Mouse (Mus musculus): ENCODE measurements at regions not wholly inside any gene's neighbourhood (a gene's known extent, or its start where the extent isn't known, plus 50 kb on each side); places are given as distances from the start of the nearest gene placed in this dataset.

DNA sequence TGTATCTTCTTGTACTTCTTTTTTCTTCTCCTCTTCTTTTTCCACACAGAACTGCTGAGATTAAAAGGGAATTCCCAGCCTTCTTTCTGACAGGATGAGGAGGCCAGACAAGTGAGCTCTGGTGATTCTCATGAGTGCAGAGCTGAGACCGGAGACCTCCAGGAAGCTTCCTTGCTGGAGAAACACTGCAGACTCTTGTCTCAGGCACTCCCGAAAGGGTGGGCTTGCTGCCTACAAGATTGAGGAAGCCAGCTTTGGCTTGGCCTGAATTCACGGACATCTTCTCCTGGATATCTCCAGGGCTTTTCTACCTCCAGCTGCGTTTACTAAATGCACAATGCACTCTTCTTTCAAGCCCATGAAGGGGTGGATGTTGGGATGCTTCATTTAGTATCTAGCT lies 226.0 kb downstream of the Csl start:
- DNase-seq, result no peak

DNA sequence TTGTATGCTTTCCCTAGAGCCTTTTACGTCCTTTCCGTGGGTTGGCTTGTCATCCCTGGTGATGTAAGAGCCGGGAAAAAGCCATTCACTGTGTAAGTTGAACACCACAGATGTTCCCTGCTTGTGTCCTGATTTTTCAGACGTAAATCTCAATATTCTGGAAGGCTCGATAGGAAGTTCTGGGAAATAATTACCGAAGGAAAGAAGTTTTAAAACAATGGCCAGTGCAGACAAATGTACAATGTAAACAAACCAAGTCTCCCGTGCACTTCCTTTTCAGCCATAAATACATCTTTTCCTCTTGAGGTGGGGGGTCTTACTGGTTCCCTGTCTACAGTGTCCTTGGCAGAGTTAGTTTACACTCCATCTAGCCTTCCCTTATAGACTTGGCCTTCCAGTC lies 225.2 kb downstream of the Csl start:
- DNase-seq, result no peak

DNA sequence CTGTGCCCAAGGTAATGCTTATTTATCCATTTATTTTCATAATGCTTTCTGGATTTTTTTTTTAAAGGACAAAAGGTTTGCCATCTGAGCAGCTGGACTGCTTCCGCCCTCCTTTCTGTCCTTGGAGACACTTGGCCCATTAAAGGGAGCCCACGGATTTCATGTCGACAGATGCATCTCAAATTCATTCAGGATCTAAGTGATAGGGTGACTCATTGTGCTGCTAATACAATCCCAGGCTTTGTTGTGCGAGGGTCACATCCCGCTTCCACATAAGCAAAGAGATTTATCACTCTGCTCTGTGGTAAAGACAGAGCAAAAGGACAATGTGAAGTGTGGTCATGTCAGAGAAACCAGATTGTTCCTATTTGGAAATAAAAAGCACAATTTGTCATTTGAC lies 220.8 kb downstream of the Csl start:
- DNase-seq, result no peak

DNA sequence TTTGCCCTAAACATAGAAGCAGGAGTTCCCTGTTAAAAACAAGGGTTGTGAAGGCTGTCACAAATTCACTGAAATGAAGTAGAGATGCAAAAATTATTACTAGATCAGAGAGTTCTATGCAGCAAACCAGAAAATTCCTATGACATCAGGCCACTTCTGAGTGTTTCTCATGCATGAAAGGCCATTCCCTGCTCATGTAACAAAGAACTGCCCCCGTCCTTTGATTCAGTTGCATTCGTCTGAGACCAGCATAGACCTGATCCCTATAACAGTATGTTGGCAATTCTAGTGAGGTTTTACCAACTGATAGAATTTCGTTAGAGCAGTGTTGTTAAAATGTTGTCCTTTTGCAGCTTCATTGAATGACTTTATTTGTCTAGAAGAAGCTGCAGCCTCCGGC lies 207.1 kb downstream of the Csl start:
- DNase-seq, result no peak

DNA sequence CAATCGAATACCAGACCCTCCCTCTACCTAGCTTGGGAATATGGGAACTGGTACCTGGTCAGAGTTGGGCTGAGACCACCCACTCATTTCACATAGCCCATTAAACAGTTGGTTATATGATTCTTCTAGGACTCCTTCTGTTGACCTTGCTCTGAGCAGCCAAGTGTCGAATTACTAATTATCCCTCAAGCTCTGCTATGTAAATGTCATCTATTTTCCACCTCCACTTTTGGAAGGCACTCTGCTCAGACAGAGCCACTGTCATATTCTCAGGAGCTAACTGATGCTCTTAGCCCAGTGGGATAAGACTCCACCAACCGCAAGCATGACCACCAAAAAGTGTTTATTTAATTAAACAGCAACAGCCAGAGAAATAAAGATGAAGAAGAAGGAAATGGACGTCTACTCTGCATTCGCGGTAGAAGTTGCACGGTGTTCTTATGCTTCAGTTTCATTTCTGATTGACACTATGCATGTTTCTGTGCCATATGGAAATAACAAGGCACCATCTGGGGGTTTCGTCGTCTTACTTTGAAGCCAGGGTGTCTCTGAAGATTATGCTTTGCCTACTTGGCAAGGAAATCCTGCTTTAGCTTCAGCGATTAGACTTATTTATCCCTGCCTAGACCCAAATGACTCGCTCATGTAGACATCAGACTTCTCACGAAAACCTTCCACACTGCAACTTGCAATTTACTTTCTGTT lies 206.5 kb downstream of the Csl start:
- DNase-seq, result no peak

DNA sequence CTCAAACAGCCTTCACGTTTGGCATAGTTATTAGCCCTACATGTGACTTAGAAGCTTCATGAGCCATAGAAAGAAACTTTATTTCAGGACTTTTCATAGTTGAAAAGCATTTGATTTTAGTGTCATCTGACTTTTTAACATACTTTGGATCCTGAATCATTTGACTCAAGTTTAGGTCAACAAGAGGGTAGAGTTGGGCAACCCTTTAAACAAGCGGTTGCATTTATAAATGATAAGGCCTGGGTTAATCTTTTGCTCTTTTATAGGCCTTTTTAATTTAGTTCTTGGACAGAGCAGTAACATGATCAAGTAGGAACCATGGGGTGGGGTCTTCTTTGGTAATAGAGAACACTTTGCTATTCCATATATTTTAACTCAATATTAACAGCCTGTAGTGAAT lies 204.4 kb downstream of the Csl start:
- no peak for DNase-seq

DNA sequence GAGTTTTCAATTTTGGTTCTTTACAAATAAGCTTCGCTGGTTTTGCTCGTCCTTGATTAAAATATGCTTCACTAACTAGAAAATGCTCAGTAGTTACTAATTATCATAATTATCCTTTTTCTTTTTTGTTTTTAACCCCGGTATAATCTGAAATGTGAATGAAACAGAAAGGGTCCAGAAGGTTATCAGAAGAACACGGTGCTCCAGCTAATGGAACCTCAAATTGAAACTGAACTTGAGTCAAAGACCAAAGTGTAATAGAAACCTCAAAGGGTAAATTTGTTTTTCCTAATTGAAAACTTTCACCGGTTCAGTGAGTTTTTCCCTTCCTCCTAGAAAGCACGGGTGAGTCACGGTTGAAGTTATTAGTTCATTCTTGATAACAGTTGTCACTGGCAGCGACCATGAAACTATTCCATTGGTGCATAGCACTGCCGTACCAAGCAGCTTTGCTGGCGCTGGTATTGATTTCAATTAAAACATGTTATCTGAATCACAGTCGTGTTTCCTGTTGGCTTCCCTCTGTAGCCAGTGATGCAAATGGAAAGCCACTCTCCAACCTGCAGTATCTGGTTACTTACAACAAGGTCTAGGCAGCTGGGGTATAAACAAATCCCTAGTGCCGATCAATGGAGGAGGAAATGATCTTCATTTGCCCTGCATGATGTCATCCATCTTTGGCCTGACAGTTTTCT lies 203.7 kb downstream of the Csl start:
- DNase-seq, result no peak

DNA sequence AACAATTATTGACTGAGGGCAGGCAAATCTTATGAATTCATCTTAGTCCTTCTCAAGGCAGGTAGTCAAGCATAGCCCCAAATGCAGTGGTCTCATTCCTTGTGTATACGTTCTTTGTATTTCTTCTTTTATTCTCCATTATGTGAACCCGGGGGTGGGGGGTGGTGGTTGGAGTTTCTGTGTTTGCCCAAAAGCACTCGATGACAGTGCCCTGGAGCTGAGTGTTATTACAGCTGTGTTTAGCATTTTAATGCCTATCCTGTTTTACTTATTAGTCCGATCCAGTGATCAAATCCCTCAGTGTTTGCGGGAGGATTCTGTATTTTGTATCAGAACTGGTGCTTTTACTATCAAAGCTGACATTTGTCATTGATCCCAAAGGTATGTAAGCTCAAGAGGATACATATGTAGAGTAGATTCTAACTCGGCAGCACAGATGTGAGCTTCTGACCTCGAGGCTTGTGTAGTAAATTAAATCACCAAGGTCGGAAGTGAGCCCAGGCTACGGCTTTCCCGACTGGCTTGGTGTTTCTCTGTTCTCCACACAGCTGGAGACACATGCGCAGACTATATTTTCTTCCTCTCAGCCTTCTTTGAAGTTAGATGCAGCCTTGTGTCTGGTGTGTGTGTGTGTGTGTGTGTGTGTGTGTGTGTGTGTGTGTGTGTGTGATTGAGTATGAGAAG lies 203.0 kb downstream of the Csl start:
- DNase-seq, result no peak

DNA sequence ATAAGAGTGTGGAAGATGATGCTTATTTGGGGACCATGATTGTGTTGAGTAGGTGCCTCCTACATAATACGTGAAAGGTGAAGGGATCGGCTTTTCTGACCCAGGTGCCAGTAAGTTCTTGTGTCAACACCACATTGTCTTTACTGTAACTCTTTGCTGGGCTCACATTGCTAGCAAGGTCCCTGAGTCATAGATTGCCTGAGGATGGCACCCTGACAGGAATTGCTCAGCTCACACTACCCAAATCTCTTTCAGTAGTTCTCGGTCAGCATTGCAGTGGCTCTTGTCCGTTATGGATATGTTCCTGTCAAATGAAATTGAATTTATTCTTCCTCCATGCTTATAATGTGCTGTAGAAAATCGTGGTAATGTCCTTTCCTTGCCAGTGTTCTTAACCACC lies 200.8 kb downstream of the Csl start:
- DNase-seq, result no peak

DNA sequence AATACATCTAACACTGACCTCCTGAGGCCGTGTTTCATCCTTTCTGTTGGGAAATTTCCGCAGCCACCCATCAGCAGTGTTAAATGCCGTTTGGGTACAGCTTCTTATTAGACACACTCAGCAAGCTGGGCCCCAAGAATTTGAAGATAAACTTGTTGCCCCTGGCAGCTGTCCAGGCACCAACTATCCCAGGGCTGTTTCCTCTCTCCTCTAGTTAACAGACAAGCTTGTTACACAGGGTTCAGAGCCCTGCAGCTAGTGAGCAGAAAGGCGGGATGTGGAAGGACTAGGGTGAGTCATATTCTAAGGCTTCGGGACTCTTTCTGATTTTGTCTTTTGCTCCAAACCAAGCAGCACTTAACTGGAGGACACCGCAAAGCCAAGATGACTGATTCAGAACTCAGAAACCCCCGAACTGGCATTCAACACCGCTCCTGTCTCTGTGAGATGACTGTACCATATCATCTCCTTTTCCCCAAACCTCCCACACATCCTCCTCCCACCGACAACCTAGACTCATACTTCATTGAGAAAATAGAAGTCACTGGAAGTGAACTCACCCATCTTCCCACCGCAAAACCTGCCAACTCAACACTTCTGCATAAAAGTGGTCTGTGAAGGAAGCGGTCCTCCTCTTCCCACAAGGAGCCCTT lies 198.2 kb downstream of the Csl start:
- DNase-seq, result peak; percentile 46

DNA sequence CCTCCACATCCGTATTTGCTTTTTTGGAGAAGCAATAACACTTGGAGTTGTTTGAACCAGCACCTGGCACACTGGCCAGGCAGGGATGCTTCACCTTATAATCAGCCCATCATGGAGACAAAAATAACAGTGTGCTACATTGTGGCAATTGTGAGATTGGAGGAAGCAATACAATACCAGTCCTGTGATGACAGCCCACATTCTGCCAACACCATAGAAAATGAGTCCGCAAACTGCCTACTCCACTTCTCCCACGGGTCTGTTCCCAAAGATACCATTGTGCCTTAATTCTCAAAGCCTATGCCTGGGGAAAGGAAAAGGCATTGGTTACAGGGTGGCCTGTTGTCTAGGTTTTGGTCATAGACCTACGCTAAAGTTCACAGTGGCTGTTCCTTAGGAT lies 194.9 kb downstream of the Csl start:
- DNase-seq, result no peak

DNA sequence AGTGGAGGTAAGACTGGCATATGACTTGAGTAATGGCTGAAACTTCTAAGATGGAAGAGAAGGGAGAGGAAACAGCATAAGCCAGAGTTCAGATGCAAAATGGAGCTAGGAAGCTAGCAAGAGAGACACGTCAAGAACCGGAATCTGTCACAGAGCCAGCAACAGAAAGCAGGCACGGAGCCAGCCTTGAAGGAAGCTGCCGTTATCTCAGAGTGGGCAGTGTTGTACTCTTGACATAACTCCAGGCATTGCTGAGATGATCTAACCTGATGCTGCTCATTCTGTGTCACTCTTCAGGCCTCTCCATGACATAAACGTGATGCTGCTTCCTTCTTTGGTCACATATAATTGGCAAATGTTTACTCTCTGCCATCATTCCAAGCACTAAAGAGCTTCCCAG lies 191.0 kb downstream of the Csl start:
- DNase-seq, result peak; percentile 73

DNA sequence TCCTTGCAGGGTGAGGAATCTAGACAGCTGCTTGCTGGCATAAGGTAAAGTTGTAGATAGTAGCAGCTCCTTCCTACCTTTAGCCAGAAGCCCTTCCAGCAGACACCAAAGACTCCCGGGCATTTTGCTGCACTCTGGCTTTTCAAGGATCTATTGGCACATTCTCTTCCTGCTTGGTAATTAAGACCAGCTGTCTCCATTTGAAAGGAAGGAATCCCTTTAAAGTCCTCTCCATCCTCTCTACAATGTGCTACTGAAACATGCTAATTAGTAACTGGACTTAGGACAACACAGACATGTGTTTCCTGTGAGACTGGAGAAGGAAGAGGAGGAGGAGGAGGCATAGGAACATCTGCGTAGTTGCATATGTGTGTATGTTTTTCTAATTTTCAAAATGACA lies 189.3 kb downstream of the Csl start:
- peak; percentile 9 for DNase-seq

DNA sequence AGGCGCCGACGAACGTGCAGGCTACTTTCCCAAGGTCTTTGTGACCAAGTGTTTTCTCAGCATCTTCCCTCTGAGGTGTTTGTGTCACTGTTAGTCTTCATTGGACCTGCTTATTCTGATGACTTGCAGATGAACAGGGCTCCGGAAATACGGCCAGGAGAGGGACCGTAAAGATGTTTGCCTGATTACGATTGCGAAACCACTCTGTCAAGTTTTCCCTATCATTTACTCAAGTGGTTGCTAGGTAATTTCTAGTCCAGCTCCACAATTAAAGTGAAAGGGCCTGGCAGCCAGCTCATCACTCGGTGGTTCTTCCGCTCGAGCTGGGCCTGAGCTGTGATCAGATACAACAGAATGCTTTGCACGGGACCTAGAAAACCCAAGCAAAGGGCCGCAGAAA lies 185.5 kb downstream of the Csl start:
- DNase-seq, result no peak

DNA sequence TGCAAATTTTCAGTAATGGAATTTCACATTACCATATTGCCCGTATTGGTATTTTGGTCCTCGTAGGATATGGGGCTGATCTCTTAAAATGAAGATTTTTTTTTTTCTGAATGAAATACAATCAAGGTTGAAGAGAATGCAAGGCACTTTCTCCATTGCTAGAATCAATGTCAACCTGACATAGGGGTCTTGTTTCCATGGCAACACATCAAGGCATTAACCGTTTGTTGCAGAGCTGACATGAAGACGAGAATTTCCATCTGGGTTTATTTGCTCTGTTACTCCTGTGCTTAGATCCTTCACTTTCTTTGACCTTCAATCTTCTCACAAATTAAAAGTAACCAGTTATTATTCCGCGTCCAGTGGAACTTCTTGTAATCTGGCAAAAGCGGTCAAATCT lies 184.2 kb downstream of the Csl start:
- DNase-seq, result no peak

DNA sequence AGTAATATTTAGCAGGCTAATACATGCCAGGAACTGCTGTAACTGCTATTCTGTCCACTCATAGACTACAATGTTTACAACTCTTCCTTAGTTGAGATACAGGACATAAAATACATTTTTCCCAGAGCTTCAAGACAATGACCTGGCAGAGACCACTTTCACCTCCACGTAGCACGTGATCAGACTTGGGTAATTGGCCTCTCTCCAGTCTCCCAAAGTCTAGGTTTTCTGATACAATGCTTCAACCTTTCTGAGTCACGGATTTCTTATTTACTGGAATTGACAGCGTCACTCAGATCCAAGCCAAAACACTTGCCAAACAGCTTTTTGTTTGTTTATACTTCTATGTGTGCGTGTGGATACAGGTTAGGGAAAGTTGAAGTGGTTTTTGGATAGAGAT lies 183.2 kb downstream of the Csl start:
- DNase-seq, result no peak

DNA sequence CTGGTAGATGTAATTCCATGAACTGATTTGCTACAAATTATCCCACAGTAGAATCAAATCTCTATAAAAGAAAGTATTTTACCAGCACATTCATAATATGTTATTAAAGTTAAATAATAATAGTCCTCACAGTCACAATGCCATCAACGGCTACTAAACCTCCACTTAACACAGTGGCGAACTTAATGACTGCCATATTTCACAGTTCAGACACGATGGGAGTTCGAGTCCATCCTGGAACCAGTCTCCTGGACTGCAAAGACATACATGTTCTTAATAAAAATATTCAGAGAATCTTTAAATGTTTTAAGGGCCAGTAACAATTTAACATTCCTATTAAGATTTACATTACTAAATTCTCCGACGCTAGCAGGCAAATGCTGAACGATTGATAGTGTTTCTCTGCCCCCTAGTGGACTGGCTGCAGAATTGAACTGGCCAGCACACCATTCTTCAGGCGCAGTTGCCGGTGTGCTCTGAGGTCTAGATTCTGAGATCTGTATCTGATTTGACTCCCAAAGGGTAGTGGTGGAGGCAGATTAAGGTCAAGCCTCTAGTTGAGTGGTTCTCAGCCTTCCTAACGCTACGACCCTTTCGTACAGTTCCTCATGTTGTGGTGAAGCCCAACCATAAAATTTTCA lies 182.3 kb downstream of the Csl start:
- peak; percentile 63 for DNase-seq

DNA sequence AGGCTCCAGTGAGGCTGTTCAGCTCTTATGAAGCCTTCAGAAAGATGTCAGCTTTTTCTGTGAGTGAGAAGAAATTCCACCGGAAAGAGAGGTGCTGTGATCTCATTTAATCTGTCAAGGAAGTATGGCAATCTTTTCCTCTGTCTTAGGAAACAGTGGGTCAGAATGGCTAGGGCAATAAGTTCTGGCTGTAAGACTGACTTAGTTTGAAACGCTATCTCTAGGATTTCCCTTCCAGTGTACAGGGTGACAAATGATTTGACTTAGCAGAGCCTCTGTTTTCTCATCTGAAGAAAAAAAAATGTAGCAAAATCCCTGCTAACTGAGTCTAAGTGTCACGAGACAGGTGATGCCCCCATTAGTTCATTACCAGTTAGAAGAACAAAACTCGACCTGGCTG lies 181.1 kb downstream of the Csl start:
- DNase-seq, result no peak

DNA sequence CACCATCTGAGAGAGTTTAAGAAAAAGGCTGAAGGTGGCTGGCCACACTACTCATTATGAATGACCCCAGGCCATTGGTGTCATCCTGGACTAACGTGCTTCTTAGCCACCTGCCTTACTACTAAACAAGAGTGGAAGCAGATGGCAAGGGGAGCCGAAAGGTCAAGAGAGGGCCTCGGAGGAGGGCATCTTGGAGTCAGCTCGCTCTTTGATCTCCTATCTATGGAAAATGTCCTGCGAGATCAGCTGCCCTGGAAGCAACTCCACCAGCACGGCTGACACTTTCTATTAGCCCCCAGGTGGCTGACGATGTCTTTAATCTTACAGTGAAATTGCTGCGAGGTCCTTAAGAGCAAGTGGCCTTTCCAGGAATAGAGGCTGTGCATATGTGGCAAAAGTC lies 179.3 kb downstream of the Csl start:
- no peak for DNase-seq

DNA sequence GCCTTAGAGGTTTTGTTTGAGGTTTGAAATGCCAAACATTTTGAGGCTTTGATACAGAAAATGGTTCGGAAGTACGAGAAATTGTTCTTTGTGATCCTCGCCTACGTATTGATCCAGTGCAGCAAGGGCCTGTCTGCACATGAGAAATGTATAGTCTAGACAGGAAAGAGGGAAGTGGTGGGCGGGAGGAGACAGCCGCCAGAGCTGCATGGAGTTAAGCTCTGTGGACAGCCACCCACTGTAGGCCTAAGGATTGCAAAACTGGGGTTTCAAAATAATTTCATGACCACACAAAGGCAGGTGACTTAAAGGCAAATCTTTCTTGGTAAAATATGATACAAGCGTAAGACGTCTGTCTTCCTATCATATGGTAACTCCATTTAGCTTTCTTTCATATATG lies 178.4 kb downstream of the Csl start:
- DNase-seq, result no peak

DNA sequence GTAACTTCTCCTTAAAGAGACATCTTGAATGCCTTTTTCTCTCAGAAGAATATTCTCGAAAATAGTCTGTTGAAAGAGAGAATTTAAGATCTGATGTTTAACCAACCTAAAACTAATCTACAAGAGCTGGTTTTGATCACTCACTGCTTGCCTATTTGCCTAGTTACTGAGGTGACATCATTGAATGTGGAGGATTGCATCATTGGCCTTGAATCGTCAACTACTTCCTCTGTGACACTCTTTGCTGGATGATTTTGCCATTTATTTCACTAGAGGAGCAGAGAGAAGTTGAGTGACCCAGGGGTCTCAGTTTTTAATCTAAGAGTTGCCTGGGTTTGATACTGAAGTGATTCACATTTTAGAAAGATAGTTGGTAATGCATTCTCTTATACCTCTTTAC lies 174.6 kb downstream of the Csl start:
- DNase-seq, result no peak

DNA sequence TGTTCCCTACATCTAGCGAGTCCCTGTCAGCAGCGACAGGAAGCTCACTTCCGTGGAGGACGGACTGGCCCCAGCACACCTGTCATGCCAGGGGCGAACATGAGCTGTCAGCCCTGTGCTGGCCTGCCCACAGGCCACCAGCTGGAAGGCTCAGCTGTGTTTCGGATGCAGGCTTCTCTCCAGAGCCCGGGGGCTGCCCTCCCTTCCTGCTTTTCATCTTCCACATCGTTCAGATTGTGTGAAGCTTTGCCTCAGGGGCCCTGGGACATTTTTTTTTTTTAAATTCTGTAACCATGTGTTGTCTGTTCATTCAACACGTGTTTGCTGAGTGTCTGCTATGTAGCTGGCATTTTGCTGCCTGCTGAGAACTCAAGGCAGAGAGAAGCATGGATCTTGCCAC lies 167.2 kb downstream of the Csl start:
- no peak for DNase-seq

DNA sequence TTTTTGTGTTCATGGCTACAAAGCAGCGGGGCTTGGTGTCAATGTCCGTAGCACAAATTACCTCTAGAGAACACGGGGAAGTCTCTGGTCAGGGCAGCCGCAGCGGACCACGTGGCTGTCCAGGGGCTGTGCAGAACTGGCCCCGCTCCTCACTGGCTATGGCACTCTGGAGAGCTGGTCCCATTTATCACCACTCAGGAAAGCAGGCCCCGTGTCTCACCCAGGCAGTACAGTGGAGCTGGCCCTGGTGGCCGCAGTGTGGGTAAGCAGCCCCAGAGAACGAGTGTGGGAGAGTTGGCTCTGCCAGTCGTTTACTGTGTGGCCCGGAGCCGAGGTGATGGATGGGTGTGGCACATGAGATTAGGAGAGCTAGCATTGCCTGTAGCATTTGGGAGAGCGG lies 163.8 kb downstream of the Csl start:
- DNase-seq, result no peak
